Mouse (Mus musculus) CH12.LX (cell line): ENCODE data around the gene Ntng1.

ENCODE experiments used
- CTCF ChIP-seq, 2 experiments: IDR thresholded peaks in 1 of 2; conservative IDR thresholded peaks in 1 of 2; 2 replicates each; pipeline ENCODE4 v1.5.1; 2011 to 2012; ENCODE audit warnings: low read depth in 2 of 2, low read length in 2 of 2, improper control_type of control experiment in 1 of 2, inconsistent platforms in 1 of 2, mild to moderate bottlenecking in 1 of 2, moderate library complexity in 1 of 2
- PAX5 ChIP-seq: IDR thresholded peaks from 2 replicates; pipeline ENCODE4 v1.6.1; 2012; ENCODE audit warnings: low read length, inconsistent platforms, mixed read lengths
- POLR2AphosphoS2 ChIP-seq: IDR thresholded peaks from 2 replicates; pipeline ENCODE4 v1.6.1; 2011; ENCODE audit warnings: low read depth, low read length, improper control_type of control experiment
- RAD21 ChIP-seq: IDR thresholded peaks from 2 replicates; pipeline ENCODE4 v1.6.1; 2011; ENCODE audit warnings: low read depth, mild to moderate bottlenecking, low read length, improper control_type of control experiment, moderate library complexity
- USF1 ChIP-seq: IDR thresholded peaks from 2 replicates; pipeline ENCODE4 v1.6.1; 2014; ENCODE audit warnings: low read depth, mild to moderate bottlenecking, inconsistent platforms, low read length, improper control_type of control experiment
- USF2 ChIP-seq: conservative IDR thresholded peaks from 2 replicates; pipeline ENCODE4 v1.6.1; 2011; ENCODE audit warnings: low read depth, low read length, improper control_type of control experiment
- ZKSCAN1 ChIP-seq: IDR thresholded peaks from 2 replicates; pipeline ENCODE4 v1.6.1; 2012; ENCODE audit warnings: low read depth, inconsistent platforms, low read length, improper control_type of control experiment, borderline replicate concordance

- TF ChIP-seq CTCF (conservative IDR thresholded peaks at IDR 0.05 in 1 of 2, IDR thresholded peaks at IDR 0.05 in 1 of 2; ENCODE audit: low read depth in 2 of 2, low read length in 2 of 2): no peak
- no peak for TF ChIP-seq USF1
- no peak for TF ChIP-seq USF2
- TF ChIP-seq POLR2AphosphoS2: no peak
- TF ChIP-seq PAX5: no peak
- TF ChIP-seq RAD21: no peak
- no peak for TF ChIP-seq ZKSCAN1
These were observed 667 bp upstream of the Ntng1 start for GRCm38 (mm10) chr3:110144301-110145055.
